Mouse (Mus musculus): ENCODE results near the gene Ppm1j. TPM values are rescaled to one million over a fixed set of nuclear protein-coding genes. Genes with fewer than 3 reads are reported as not detected.
"Not testable (repeated sequence)": the region's sequence is repeated elsewhere in the genome, so short reads cannot be mapped to it uniquely, and the experiment has no call there.

Gene Ppm1j
- 10 to 100 TPM; 24.1 to 28.0 TPM for polyA plus RNA-seq (2017; shearing (Covaris generic))

DNA sequence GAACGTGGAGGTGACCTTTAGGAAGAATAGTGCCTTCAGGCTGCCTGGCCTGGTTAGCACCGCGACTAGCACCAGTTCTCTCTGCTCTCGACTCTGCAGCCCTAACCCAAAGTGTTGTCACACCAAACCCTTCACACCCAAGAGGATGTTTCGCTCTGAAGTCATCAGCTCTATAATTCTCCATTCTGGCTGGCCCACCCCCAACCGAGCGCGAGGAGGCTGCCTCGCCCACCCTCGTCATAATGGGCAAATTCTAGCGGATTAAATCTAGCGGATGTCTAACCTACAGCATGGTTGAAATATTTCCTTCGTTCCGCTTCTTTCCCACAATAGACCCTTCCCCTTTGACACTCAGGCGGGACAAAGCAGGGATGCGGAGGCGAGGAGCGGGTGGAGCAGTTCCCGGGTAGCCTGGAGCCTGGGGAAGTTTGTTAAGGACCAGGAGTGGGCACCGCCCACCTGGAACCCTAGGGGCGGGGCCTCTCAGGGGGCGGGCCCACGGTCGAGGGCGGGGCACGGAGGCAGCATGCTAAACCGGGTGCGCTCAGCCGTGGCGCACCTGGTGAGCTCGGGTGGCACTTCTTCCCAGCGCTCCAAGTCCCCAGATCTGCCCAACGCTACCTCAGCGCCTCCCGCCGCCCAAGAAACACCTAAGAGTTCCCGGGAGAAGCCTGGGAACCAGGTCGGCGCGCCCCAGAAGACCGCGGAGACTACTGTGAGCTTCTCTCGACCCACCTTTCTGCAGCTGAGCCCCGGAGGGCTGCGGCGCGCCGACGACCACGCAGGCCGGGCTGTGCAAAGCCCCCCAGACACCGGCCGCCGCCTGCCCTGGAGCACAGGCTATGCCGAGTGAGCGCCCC lies at the start of gene Ppm1j:
Gene Ppm1j (plus strand): TSS at position 496 of the 860 bp plus-strand sequence.
- peak; percentile 33 for ATAC-seq

DNA sequence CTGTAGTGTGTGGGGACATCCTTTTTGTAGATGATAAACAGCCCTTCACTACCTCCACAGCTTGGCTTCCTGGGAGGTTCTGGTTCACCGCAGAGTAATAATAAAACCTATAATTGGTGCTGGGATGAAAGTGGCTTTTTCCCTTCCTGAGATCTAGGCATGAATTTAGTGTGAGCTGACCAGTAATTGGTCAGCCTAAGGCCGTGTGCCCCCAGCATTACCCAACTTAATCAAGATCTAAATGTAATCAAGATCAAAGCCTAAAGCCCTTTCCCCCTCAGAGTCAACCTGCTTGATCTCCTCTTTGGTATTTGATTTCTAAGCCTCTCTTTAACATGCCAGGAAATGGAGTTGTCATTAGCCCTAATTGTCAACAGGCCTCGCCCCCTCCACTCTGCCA lies 47.9 kb upstream of the Ppm1j start:
- ATAC-seq: no peak

GRCm38 (mm10) chr3:104734654-104735053 lies 46.2 kb upstream of the Ppm1j start:
- ATAC-seq: no peak

DNA sequence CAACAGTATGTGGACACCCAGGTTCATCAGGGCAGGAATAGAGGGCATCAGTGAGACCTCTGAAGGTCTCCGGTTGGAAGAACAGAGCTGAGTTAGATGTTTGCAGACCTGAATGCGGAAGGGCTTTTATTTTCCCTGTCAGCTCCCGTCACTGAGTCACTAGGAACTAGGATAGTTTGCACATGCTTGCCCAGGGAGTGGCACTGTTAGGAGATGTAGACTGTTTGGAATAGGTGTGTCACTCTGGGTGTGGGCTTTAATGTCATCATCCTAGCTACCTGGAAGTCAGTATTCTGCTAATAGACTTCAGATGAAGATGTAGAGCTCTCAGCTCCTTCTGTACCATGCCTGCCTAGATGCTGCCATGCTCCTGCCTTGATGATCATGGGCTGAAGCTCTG lies 38.9 kb upstream of the Ppm1j start:
- ATAC-seq: no peak

DNA sequence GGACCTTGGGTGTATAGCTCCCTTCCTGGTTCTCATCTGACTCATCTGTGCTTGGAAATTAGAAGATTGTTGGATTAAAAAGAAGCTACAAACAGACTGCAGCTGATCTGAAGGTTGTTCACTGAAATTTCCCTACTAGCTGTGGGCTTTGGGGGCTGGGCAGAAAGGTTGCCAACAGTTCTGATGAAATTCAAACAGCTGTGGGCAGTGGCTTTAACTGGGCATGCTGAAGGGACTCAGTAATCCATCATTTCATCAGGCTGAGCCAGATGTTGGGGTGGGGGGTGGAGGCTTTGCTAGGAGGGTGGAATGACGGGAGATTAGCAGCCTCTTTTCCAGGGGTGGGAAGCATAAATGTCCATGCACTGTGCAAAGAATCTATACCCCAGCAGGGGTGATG lies 37.7 kb upstream of the Ppm1j start:
- no peak for ATAC-seq

DNA sequence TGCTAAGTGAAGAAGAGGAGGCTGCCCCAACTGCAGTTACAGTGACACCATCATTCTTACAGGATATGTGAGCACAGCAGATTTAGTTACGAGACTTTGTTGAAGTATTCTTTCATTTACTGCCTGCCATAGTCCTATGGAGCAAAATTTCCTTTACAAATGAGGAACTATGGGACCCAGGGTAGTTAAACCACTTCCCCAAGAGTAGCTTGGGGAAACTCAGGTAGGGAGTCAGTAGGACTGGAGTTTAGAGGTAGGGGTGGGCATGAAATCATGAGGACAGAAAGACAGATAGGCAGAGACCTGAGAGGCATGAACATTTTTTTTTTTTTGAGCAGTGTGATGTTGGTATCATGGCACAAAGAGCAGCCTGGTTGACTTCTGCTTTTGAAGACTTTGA lies 37.0 kb upstream of the Ppm1j start:
- ATAC-seq: no peak

GRCm38 (mm10) chr3:104752845-104753244 lies 28.0 kb upstream of the Ppm1j start:
- not testable (repeated sequence) for ATAC-seq

DNA sequence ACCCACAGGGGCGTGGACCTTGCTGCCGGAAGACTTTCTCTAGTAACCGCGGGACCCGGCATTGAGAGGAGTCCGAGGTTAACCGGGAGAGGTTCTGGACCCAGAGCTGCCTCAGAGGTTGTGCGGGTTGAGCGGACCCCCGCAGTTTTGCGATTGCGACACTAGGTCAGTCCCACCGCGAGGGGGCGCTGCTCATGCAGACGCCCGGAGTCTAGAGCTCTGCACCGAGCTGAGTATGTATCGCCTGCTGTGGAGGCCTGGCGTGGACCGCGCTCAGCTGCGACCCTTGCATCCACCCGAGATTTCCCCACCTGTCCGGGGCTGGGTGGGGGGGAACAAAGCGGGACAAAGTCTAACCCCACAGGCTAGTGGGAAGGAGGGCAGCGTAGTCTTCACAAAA lies 22.4 kb upstream of the Ppm1j start:
- peak; percentile 63 for ATAC-seq

DNA sequence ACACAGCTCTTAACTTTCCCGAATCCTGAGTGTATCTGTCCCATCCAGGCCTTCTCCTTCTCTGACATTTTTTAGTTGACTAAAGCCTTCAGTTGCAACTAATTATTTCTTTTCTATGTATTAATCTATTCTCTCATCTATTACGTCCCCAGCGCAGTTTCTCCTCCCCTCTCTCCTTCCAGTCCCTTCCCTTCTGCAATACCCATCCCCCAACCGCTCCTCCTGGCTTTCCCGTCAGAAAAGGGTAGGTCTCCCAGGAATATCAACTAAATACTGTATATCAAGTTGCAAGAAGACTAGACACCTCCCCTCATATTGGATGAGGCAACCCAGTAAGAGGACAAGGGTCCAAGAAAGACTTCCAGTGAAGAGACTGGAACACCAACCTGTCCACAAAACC lies 22.0 kb upstream of the Ppm1j start:
- no peak for ATAC-seq

DNA sequence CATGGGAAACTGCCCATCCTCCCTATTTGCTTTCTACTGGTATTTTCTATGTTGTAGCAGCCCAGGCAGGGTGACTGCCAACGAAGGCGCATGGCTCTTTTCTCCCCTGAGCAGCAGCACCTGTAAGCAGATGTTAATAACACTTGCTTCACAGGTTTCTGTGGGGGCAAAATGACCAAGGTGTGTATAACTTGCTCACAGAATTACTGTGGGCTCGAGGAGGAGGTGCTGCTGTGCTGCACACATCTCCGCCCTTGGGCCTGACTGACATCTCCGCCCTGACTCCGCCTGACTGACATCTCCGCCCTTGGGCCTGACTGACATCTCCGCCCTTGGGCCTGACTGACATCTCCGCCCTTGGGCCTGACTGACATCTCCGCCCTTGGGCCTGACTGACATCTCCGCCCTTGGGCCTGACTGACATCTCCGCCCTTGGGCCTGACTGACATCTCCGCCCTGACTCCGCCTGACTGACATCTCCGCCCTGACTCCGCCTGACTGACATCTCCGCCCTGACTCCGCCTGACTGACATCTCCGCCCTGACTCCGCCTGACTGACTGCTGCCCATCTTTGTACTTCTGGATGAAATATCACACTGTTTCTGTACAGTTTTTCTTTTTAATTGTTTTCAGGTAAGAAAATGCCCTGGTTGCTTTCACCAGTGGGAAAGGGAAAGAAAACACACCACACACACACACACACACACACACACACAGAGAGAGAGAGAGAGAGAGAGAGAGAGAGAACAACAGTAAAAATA lies 18.6 kb upstream of the Ppm1j start:
- peak; percentile 42 for ATAC-seq

- ATAC-seq: no peak
These were observed 15.8 kb upstream of the Ppm1j start for GRCm38 (mm10) chr3:104765021-104765420.

- ATAC-seq: no peak
These were observed 13.7 kb upstream of the Ppm1j start for GRCm38 (mm10) chr3:104767141-104767540.

GRCm38 (mm10) chr3:104767716-104768115 lies 13.1 kb upstream of the Ppm1j start:
- ATAC-seq: no peak

GRCm38 (mm10) chr3:104769135-104769534 lies 11.7 kb upstream of the Ppm1j start:
- no peak for ATAC-seq

- no peak for ATAC-seq
These were observed 10.8 kb upstream of the Ppm1j start for GRCm38 (mm10) chr3:104770035-104770434.

DNA sequence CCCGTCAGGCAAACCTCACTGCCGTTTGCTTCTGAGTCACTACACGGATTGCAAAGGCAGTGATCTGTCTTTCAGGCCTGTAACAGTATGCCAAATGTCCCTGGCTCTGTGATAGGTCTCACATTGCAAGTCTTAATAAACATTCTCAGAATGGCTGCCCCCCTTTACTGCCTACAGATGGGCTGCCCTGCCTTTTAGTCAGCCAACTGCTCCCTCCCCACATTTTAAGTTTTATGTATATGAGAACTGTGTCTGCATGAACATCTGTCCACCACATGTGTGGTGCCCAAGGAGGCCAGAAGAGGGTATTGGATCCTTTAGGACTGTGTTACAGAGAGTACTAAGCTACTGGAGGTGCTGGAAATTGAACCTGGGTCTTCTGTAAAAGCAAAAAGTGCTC lies 9.9 kb upstream of the Ppm1j start:
- ATAC-seq: no peak

- peak; percentile 99 for ATAC-seq
These were observed 9.4 kb upstream of the Ppm1j start for GRCm38 (mm10) chr3:104771460-104771859.

- no peak for ATAC-seq
These were observed 7.6 kb upstream of the Ppm1j start for GRCm38 (mm10) chr3:104773301-104773700.

DNA sequence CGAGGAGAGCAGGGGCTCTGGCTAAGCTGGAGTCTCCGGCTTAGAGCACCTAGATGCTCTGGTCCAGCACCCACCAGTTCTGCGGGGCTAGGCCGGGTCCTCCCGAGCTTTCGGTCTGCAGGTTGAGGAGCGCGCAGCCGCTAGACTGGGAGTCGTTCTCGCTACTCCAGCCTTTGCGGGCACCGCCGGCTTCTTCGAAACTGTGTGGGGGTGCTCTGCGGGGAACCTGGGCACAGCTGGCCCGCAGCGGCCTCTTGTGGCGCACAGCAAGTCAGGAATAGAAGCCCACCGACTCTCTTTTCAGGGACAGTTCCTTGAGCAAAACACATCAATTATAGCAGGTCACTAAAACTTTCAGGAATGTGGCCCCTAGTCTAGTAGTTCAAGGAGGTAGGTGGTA lies 3.5 kb upstream of the Ppm1j start:
- ATAC-seq: peak; percentile 36

DNA sequence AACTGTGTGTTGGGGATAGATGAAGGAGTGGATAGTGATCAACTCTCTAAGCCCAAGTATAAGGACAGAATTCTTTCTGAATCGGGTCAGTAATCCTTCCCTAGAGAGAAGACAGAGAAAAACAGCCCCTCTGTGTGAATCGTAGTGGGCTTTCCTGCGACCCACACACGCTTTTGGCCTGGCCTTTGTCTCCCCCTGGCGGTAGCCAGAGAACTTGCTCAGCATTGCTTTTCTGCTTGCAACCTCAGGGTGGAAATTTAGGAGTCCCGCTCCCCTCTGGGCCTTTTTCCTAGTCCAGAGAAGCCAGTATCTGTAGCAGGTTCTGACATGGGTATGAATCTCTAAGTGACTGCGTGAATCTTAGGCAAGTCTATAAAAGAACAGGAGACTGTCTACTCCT lies 907 bp upstream of the Ppm1j start:
- peak; percentile 34 for ATAC-seq

GRCm38 (mm10) chr3:104781471-104781903 lies 631 bp downstream of the Ppm1j start, which contains the start of gene Fam19a3:
Gene Fam19a3 (minus strand): TSS chr3:104781840.
- peak; percentile 26 for ATAC-seq

DNA sequence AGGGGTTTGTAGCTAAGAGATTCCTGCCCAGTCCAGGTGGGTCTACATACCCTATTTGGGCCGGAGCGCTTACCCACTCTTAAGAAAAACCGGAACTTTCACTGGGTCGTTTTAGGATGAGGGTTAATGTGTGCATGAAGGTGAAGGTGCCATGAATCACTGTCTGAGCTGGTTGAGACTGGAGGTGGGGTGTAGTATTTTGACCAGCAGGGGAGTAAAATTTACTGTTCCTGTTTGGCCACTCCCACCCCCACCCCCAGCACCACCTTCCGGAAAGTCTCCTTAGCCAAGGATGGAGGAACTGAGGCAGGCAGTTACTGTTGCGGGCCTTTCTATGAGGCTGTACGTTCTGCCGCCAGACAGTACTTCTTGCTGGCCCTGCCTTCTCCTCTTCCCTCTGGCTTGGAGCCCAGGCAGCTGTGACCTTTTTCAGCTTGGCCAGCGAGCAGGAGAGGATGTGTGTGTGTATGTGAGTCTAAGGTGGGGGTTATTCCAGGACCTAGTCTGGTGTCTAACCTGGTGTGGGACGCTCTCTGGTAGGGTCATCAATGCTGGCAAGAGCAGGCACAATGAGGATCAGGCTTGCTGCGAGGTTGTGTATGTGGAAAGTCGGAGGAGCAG lies 1.3 kb downstream of the Ppm1j start:
- peak; percentile 9 for ATAC-seq

- peak; percentile 33 for ATAC-seq
These were observed 3.2 kb downstream of the Ppm1j start for GRCm38 (mm10) chr3:104783971-104784500.

Measured in activated CD4-positive, CD25-positive, alpha-beta regulatory T cell, adult 4 months (primary cell).